Mouse (Mus musculus): ENCODE data around the gene Wipi2. TPM values are rescaled to one million over a fixed set of nuclear protein-coding genes. Genes with fewer than 3 reads are reported as not detected.

The Wipi2 gene
- polyA plus RNA-seq, 1 experiment from 2014 or later, result 35.3 TPM

GRCm38 (mm10) chr5:142667921-142668320 lies 40.4 kb downstream of the Wipi2 start:
- Histone ChIP-seq H3K36me3 (peaks cover 84% of the 10 kb centered on the region), H3K27me3 (replicated peaks) (no peaks in the 10 kb centered on the region), H3K4me3 (no peak overlapping the region), H3K9me3 (replicated peaks) (no peaks in the 10 kb centered on the region), H3K27ac (ENCODE audit: poor library complexity, severe bottlenecking) (no peak overlapping the region), H3K9ac (no peak overlapping the region), H3K4me2 (no peak overlapping the region), H3K4me1 (replicated peaks) (no peaks in the 10 kb centered on the region)
- 43% methylated on average over 3 of the region's 3 CpGs for WGBS
- no peak for ATAC-seq (ENCODE audit: insufficient number of reproducible peaks, low FRiP score)

- Histone ChIP-seq H3K4me3 (no peak overlapping the region), H3K9ac (no peak overlapping the region), H3K4me2 (no peak overlapping the region), H3K36me3 (peaks cover 76% of the 10 kb centered on the region), H3K9me3 (replicated peaks) (no peaks in the 10 kb centered on the region), H3K4me1 (replicated peaks) (no peaks in the 10 kb centered on the region), H3K27me3 (replicated peaks) (no peaks in the 10 kb centered on the region), H3K27ac (ENCODE audit: poor library complexity, severe bottlenecking) (no peak overlapping the region)
- ATAC-seq (ENCODE audit: insufficient number of reproducible peaks, low FRiP score), result no peak
- WGBS, result 86% methylated on average over 11 of the region's 11 CpGs
Observed at GRCm38 (mm10) chr5:142668556-142669263, 41.2 kb downstream of the Wipi2 start.

GRCm38 (mm10) chr5:142669726-142670125 lies 42.2 kb downstream of the Wipi2 start:
- ATAC-seq (ENCODE audit: insufficient number of reproducible peaks, low FRiP score), result no peak
- no peak overlapping the region for H3K27ac ChIP-seq (ENCODE audit: poor library complexity, severe bottlenecking)
- H3K4me1 ChIP-seq (replicated peaks), result no peaks in the 10 kb centered on the region
- H3K9me3 ChIP-seq (replicated peaks), result no peaks in the 10 kb centered on the region
- no peak overlapping the region for H3K9ac ChIP-seq
- H3K4me3 ChIP-seq, result no peak overlapping the region
- H3K4me2 ChIP-seq, result no peak overlapping the region
- 85% methylated on average over 7 of the region's 7 CpGs for WGBS
- peaks cover 66% of the 10 kb centered on the region for H3K36me3 ChIP-seq
- H3K27me3 ChIP-seq (replicated peaks), result no peaks in the 10 kb centered on the region

- H3K9ac ChIP-seq, result no peak overlapping the region
- no peak overlapping the region for H3K27ac ChIP-seq (ENCODE audit: poor library complexity, severe bottlenecking)
- WGBS, result 22% methylated on average over 5 of the region's 5 CpGs
- no peaks in the 10 kb centered on the region for H3K4me1 ChIP-seq (replicated peaks)
- no peaks in the 10 kb centered on the region for H3K27me3 ChIP-seq (replicated peaks)
- peaks cover 34% of the 10 kb centered on the region for H3K36me3 ChIP-seq
- no peak overlapping the region for H3K4me3 ChIP-seq
- no peak overlapping the region for H3K4me2 ChIP-seq
- ATAC-seq (ENCODE audit: insufficient number of reproducible peaks, low FRiP score), result peak; percentile 55; the same call in 1 of the 2 replicates
- no peaks in the 10 kb centered on the region for H3K9me3 ChIP-seq (replicated peaks)
Observed at GRCm38 (mm10) chr5:142673082-142673481, 45.6 kb downstream of the Wipi2 start.

- no peak overlapping the region for H3K27ac ChIP-seq (ENCODE audit: poor library complexity, severe bottlenecking)
- WGBS, result 66% methylated on average over 7 of the region's 7 CpGs
Observed at GRCm38 (mm10) chr5:142678141-142678571, 50.7 kb downstream of the Wipi2 start.

GRCm38 (mm10) chr5:142679065-142679464 lies 51.6 kb downstream of the Wipi2 start:
- WGBS, result 80% methylated on average over 1 of the region's 1 CpGs
- Histone ChIP-seq H3K27ac (ENCODE audit: poor library complexity, severe bottlenecking) (no peak overlapping the region), H3K4me2 (no peak overlapping the region), H3K9me3 (replicated peaks) (peaks cover 9% of the 10 kb centered on the region), H3K27me3 (replicated peaks) (no peaks in the 10 kb centered on the region), H3K4me3 (no peak overlapping the region), H3K9ac (no peak overlapping the region), H3K36me3 (no peaks in the 10 kb centered on the region), H3K4me1 (replicated peaks) (no peaks in the 10 kb centered on the region)
- no peak for ATAC-seq (ENCODE audit: insufficient number of reproducible peaks, low FRiP score)

More at GRCm38 (mm10) chr5:142678141-142678571, 50.7 kb downstream of the Wipi2 start:
- no peaks in the 10 kb centered on the region for H3K4me1 ChIP-seq (replicated peaks)
- no peaks in the 10 kb centered on the region for H3K27me3 ChIP-seq (replicated peaks)
- H3K9me3 ChIP-seq (replicated peaks), result peaks cover 7% of the 10 kb centered on the region
- no peak overlapping the region for H3K9ac ChIP-seq
- no peaks in the 10 kb centered on the region for H3K36me3 ChIP-seq
- ATAC-seq (ENCODE audit: insufficient number of reproducible peaks, low FRiP score), result no peak
- no peak overlapping the region for H3K4me3 ChIP-seq
- H3K4me2 ChIP-seq, result no peak overlapping the region

- Histone ChIP-seq H3K4me1 (replicated peaks) (no peaks in the 10 kb centered on the region), H3K9me3 (replicated peaks) (peaks cover 9% of the 10 kb centered on the region), H3K4me3 (no peak overlapping the region), H3K36me3 (no peaks in the 10 kb centered on the region), H3K4me2 (no peak overlapping the region), H3K27me3 (replicated peaks) (peaks cover 3% of the 10 kb centered on the region), H3K9ac (no peak overlapping the region), H3K27ac (ENCODE audit: poor library complexity, severe bottlenecking) (no peak overlapping the region)
- WGBS, result 84% methylated on average over 3 of the region's 3 CpGs
- no peak for ATAC-seq (ENCODE audit: insufficient number of reproducible peaks, low FRiP score)
Observed at GRCm38 (mm10) chr5:142681911-142682310, 54.4 kb downstream of the Wipi2 start.

GRCm38 (mm10) chr5:142682529-142682928 lies 55.0 kb downstream of the Wipi2 start:
- peaks cover 3% of the 10 kb centered on the region for H3K27me3 ChIP-seq (replicated peaks)
- H3K4me2 ChIP-seq, result no peak overlapping the region
- H3K9me3 ChIP-seq (replicated peaks), result peaks cover 9% of the 10 kb centered on the region
- no peak overlapping the region for H3K9ac ChIP-seq
- 86% methylated on average over 5 of the region's 5 CpGs for WGBS
- no peak for ATAC-seq (ENCODE audit: insufficient number of reproducible peaks, low FRiP score)
- no peak overlapping the region for H3K4me3 ChIP-seq
- no peaks in the 10 kb centered on the region for H3K4me1 ChIP-seq (replicated peaks)
- no peak overlapping the region for H3K27ac ChIP-seq (ENCODE audit: poor library complexity, severe bottlenecking)
- no peaks in the 10 kb centered on the region for H3K36me3 ChIP-seq

- H3K27ac ChIP-seq (ENCODE audit: poor library complexity, severe bottlenecking), result no peak overlapping the region
- no peak overlapping the region for H3K4me3 ChIP-seq
- H3K4me1 ChIP-seq (replicated peaks), result no peaks in the 10 kb centered on the region
- H3K27me3 ChIP-seq (replicated peaks), result peaks cover 15% of the 10 kb centered on the region
- 40% methylated on average over 6 of the region's 6 CpGs for WGBS
- ATAC-seq (ENCODE audit: insufficient number of reproducible peaks, low FRiP score), result no peak
- 0 out of 2 replicates have a peak, but pooled peaks cover 3% of the 10 kb centered on the region for H3K9me3 ChIP-seq (replicated peaks)
- H3K4me2 ChIP-seq, result no peak overlapping the region
- no peaks in the 10 kb centered on the region for H3K36me3 ChIP-seq
- no peak overlapping the region for H3K9ac ChIP-seq
Observed at GRCm38 (mm10) chr5:142688866-142689265, 61.4 kb downstream of the Wipi2 start.

GRCm38 (mm10) chr5:142690343-142690742 lies 62.8 kb downstream of the Wipi2 start:
- 73% methylated on average over 3 of the region's 3 CpGs for WGBS
- H3K36me3 ChIP-seq, result no peaks in the 10 kb centered on the region
- ATAC-seq (ENCODE audit: insufficient number of reproducible peaks, low FRiP score), result no peak
- no peaks in the 10 kb centered on the region for H3K4me1 ChIP-seq (replicated peaks)
- peaks cover 22% of the 10 kb centered on the region for H3K27me3 ChIP-seq (replicated peaks)
- H3K4me2 ChIP-seq, result no peak overlapping the region
- no peak overlapping the region for H3K27ac ChIP-seq (ENCODE audit: poor library complexity, severe bottlenecking)
- H3K4me3 ChIP-seq, result no peak overlapping the region
- H3K9me3 ChIP-seq (replicated peaks), result 0 out of 2 replicates have a peak, but pooled peaks cover 3% of the 10 kb centered on the region
- no peak overlapping the region for H3K9ac ChIP-seq

- ATAC-seq (ENCODE audit: insufficient number of reproducible peaks, low FRiP score), result no peak
- no peaks in the 10 kb centered on the region for H3K36me3 ChIP-seq
- no peak within 1 kb of the TSS for H3K27ac ChIP-seq (ENCODE audit: poor library complexity, severe bottlenecking)
- H3K9ac ChIP-seq, result no peak within 1 kb of the TSS
- H3K27me3 ChIP-seq (replicated peaks), result peaks cover 34% of the 10 kb centered on the region
- 56% methylated on average over 14 of the region's 14 CpGs for WGBS
- H3K4me2 ChIP-seq, result no peak within 1 kb of the TSS
- 0 out of 2 replicates have a peak, but pooled peaks cover 3% of the 10 kb centered on the region for H3K9me3 ChIP-seq (replicated peaks)
- no peak within 1 kb of the TSS for H3K4me3 ChIP-seq
- H3K4me1 ChIP-seq (replicated peaks), result no peaks in the 10 kb centered on the region
Observed at GRCm38 (mm10) chr5:142692248-142692647, 64.8 kb downstream of the Wipi2 start, which contains the start of gene Slc29a4. Gene Slc29a4 (plus strand): TSS chr5:142692512.

All from heart, embryonic 12.5 days (tissue).